Mouse (Mus musculus) neutrophil, adult 83 days (primary cell): ENCODE results near the gene Prkce. TPM values are rescaled to one million over a fixed set of nuclear protein-coding genes. Genes with fewer than 3 reads are reported as not detected.

Source experiments
- total RNA-seq, 2 experiments: library from RNA; stranded (reverse); gene quantifications; one replicate each; pipeline ENCODE4 v1.2.4; 2023

The Prkce gene
- total RNA-seq: 10 to 100 TPM; 17.1 to 18.4 TPM

GRCm38 (mm10) chr17:86167320-86168230 is at the start of gene Prkce:
Prkce (plus strand) TSS chr17:86167785.

GRCm38 (mm10) chr17:86145079-86145951 is 22.3 kb upstream of the Prkce start, which contains the start of gene Srbd1:
Srbd1 (minus strand) TSS chr17:86145175.

GRCm38 (mm10) chr17:86505183-86505631 is 337.6 kb downstream of the Prkce start, which contains the start of gene Gm10309:
Gm10309 (minus strand) TSS chr17:86505232.

Other genes starting within 250 kb of the Prkce start
- gene Srbd1, start 22.6 kb upstream of the Prkce start, total RNA-seq: 10 to 100 TPM; 15.0 to 18.3 TPM